Mouse (Mus musculus): ENCODE results near the gene Arr3.

Arr3 gene

GRCm38 (mm10) chrX:100605314-100605713, at the start of gene Arr3:
Gene Arr3, plus strand, starts transcription at chrX:100605497.
- DNase-seq (ENCODE audit: low spot score) = no peak

DNA sequence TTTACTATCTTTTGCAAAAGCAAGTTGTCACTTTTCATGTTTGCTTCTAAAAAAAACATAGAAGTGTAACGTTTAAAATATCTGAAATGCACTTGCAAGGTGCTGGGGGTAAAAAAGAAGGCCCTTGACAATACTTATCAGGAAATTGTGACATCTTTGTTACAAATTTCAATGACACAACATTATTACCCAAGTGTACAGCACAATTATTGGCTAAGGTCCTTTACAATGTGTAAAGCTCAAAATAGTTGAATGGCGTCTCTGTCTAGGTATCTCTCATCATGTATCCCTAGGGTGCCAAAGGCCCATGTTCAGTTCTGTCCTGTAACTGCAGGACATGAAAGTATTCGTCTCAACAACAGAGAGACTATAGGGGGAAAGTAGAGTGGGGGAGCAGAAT, 49.3 kb upstream of the Arr3 start:
- no peak for DNase-seq (ENCODE audit: low spot score)

DNA sequence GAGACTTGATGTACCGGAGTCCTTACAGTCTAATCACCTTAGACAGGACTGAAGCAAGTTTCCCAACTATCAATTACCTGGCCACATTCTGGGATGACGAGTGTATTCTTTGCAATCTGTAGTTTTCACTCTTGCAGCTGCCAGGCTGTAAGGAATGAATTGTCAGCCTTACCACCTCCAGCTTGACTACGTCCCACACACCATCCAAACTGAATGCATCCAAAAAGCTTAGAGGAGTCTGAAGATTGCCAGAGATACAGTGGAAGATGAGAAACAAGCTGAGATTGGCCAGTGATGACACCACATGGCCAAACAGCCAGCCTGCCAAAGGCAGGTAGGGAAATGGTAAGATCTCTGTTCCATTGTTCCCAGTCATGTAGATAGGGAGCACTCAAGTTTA, 39.6 kb upstream of the Arr3 start:
- DNase-seq (ENCODE audit: low spot score) = no peak

GRCm38 (mm10) chrX:100571951-100572350, 33.3 kb upstream of the Arr3 start, which contains the start of gene Awat1:
Gene Awat1, plus strand, starts transcription at chrX:100572251.
- DNase-seq (ENCODE audit: low spot score) = no peak

- DNase-seq (ENCODE audit: low spot score) = no peak
Observed at GRCm38 (mm10) chrX:100594791-100595190, 10.5 kb upstream of the Arr3 start, which contains the start of gene P2ry4. Gene P2ry4, minus strand, starts transcription at chrX:100594869.

GRCm38 (mm10) chrX:100597439-100597838, 7.9 kb upstream of the Arr3 start:
- DNase-seq (ENCODE audit: low spot score) = peak; percentile 10

DNA sequence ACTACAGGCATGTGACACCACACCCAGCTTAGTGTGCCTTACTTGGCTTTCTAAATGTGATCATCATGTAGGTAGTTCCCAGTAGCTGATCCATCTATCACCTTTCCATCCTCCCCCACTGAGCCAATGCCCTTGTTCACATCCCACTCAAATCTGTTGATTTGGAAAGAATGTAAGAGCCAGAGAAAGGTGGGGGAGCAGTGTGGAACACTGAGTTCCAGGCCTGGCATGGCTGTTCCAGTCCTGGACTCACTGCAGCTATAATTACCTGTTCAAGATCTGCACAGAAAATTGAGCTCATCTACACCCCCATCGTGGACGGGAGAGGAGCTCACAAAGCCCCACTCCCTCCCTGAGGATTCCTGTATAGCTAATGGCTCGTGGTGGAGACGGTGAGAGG, 5.5 kb upstream of the Arr3 start:
- no peak for DNase-seq (ENCODE audit: low spot score)

- DNase-seq (ENCODE audit: low spot score) = peak; percentile 36
Observed at GRCm38 (mm10) chrX:100618488-100618887, 13.2 kb downstream of the Arr3 start.

DNA sequence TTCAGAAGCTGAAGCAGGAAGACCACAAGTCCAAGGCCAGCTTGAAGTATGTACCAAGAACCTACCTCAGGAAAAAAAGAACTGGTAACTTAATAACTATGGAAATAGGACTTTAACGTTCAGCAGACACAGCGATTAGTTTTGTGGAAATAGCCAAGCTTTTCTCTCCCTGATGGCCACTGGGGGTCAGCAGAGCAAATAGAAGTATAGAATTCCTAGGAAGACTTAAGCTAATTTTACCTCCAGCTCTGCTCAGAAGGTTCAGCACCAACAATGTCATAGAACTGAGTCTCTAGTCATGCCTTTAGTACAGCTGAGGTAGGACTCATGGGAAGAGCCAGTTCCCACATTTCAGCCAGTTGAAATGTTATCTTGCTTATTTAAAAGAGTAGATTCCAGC, 16.1 kb downstream of the Arr3 start:
- no peak for DNase-seq (ENCODE audit: low spot score)

DNA sequence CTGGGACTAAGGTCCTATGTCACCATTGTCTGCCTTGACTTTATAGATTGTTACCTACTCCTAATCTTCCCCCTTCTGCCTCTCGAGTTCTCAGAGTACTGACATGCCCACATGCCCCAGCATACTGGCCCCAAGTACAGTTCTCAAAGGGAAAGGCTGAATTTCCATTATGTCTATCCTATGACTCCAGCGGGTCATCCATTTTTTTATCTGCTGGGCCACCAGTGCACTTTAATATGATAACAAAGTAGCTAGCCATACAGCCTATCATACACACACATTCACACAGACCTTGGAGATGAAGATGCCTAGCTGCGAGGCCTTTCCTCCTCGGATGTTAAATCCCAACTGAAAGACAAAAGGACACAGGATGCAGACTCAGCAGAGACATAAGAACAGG, 18.9 kb downstream of the Arr3 start:
- no peak for DNase-seq (ENCODE audit: low spot score)

DNA sequence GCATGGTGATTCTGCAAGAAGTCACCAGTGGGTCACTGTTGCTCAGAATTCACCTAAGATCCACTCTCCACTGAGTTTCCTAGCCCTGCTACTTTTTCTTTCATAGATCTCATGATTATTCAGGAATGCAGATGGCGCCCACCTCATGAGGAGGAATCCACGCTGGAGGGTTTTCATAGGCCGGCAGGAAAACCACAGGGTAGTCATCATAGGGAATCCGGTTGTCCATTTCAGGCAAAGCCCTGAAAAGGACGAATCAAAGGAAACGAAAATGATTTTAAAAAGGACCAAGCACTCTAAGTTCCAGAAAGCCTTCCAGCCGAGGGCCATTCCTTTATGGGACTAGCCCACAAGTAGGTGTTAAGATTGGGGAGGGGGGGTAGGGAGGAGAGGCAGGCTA, 19.8 kb downstream of the Arr3 start:
- DNase-seq (ENCODE audit: low spot score) = no peak

- no peak for DNase-seq (ENCODE audit: low spot score)
Observed at GRCm38 (mm10) chrX:100625546-100625801, 20.2 kb downstream of the Arr3 start, which contains the start of gene Kif4. Gene Kif4, plus strand, starts transcription at chrX:100625737.

DNA sequence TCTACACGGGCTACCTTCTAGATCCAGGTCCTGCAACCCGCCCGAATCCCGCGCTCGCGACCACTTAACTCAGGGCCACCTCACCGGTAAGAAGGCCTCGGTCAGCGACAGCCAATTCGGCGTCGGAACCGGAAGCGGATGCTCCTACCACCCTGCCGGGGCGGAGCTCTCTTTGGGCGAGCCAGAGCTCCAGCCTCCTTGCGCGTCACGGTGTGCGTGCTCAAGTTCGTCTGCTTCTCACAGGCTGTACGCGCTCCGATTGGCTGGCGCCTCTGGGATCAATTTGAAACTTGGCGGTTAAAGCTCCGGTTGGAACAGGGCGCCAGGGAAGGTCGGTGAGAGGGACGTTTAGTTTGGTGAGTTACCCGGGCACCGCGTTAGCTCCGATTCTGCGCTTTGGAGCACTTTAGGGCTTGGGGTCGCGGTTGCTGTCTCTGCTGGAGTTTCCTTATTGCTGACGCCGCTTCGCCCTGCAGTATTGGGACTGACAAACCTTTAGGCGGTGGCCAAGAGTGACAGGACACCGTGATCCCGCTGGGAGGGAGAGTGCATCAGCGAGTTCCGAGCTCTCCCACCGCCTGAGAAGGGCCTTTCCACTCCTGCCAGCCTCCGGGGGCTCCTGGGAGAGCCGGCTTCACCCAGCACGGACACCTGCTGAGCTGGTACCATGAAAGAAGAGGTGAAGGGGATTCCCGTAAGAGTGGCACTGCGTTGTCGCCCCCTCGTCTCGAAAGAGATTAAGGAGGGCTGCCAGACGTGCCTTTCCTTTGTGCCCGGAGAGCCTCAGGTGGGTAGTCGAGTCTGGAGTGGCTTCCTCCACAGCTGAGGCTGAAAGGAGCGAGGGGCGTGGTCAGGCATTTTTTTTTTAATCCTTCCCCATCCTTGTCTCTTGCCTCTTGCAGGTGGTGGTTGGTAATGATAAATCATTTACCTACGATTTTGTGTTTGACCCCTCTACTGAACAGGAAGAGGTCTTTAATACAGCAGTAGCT, 20.8 kb downstream of the Arr3 start, which contains the start of gene Pdzd11:
Gene Pdzd11 (minus strand): TSS at position 767 of the 992 bp plus-strand sequence.
- peak; percentile 87 for DNase-seq (ENCODE audit: low spot score)

DNA sequence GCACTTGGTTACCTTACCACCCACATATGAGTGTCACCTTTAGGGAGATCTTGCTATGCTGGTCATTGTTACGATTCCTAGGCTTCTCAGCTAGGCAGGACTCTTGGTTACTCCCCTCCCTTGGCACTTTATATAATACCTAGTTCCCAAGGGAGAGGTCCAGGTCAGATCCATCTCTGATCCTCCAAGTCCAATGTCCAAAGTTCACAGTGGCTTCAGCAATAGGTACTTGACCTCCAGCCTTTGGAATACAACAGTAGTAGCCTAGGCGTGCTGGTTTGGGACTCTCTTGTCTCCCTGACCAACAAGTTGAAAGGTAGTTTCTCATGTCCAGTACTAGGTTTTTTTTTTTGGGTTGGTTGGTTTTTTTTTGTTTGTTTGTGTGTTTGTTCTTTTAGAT, 23.8 kb downstream of the Arr3 start:
- DNase-seq (ENCODE audit: low spot score) = no peak

GRCm38 (mm10) chrX:100638477-100638876, 33.2 kb downstream of the Arr3 start:
- DNase-seq (ENCODE audit: low spot score) = no peak

- no peak for DNase-seq (ENCODE audit: low spot score)
Observed at GRCm38 (mm10) chrX:100652848-100653247, 47.6 kb downstream of the Arr3 start.

DNA sequence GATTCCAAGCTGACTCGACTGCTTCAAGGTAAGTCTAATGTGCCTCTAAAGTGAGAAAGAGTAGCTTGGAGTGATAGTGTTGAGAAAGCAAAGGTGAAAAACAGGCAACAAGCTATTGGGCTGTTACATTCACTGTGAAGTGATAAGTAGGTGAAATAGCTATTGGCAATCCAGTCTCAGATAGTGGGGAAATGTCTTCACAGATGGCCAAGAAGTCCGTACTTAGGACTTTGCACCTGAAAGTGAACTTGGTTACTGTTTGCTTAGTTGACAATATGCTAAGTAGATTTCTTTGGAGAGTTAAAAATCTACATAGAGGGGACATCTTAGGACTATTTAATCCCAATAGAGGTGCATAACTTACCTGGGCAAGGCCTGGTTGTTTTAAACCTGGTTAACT, 59.5 kb downstream of the Arr3 start:
- no peak for DNase-seq (ENCODE audit: low spot score)
